Mouse (Mus musculus) small intestine, adult 2 months (tissue): Measurements from ENCODE around the gene Plekhg1. TPM values are rescaled to one million over a fixed set of nuclear protein-coding genes. Genes with fewer than 3 reads are reported as not detected.

Source experiments
- H3K27ac ChIP-seq: fragments of 200-500 bp; 2 replicates; pipeline ENCODE4 v1.5.1; 2012; ENCODE audit warnings: low read depth, low read length, control low read depth, inconsistent platforms; ENCODE audit not compliant: insufficient read depth
- H3K27me3 ChIP-seq: fragments of 200-500 bp; 2 replicates; pipeline ENCODE4 v1.6.1; 2012; ENCODE audit warnings: mild to moderate bottlenecking, moderate library complexity, low read length, inconsistent platforms; ENCODE audit not compliant: control insufficient read depth, insufficient read depth
- H3K36me3 ChIP-seq: fragments of 200-500 bp; 2 replicates; pipeline ENCODE4 v1.6.1; 2012; ENCODE audit warnings: mild to moderate bottlenecking, low read length, control low read depth, inconsistent platforms; ENCODE audit not compliant: control insufficient read depth, insufficient read depth
- H3K4me1 ChIP-seq: fragments of 200-500 bp; 2 replicates; pipeline ENCODE4 v1.6.1; 2012; ENCODE audit warnings: low read length, inconsistent platforms, mixed read lengths; ENCODE audit not compliant: control insufficient read depth, insufficient read depth, insufficient read length
- H3K4me3 ChIP-seq: fragments of 200-500 bp; 2 replicates; pipeline ENCODE4 v1.5.1; 2012; ENCODE audit warnings: low read depth, mild to moderate bottlenecking, control low read depth, inconsistent platforms, low read length, moderate library complexity
- CTCF ChIP-seq: fragments of 200-500 bp; IDR thresholded peaks from 2 replicates; pipeline ENCODE4 v1.5.1; 2012; ENCODE audit warnings: low read depth, mild to moderate bottlenecking, control low read depth, inconsistent platforms, low read length, moderate library complexity, mixed read lengths; ENCODE audit not compliant: insufficient replicate concordance, insufficient read length; ENCODE audit errors: extremely low read depth
- POLR2A ChIP-seq: fragments of 200-500 bp; IDR thresholded peaks from 2 replicates; pipeline ENCODE4 v1.6.1; 2012; ENCODE audit warnings: low read depth, mild to moderate bottlenecking, control low read depth, inconsistent platforms, low read length, moderate library complexity
- WGBS: fragments of 180-500 bp; shearing (Covaris S2); methylation state at CpG from one replicate; pipeline ENCODE4 v1.1.7; 2018; 5-methylcytosine and 5-hydroxymethylcytosine counted together
- polyA plus RNA-seq: library from polyadenylated mRNA; depleted of rRNA; stranded (reverse); fragments of >200 nt; gene quantifications from 2 replicates; pipeline ENCODE4 v1.2.3, GENCODE M21; 2012

The Plekhg1 gene
- polyA plus RNA-seq, 1 experiment = 1.7 TPM

DNA sequence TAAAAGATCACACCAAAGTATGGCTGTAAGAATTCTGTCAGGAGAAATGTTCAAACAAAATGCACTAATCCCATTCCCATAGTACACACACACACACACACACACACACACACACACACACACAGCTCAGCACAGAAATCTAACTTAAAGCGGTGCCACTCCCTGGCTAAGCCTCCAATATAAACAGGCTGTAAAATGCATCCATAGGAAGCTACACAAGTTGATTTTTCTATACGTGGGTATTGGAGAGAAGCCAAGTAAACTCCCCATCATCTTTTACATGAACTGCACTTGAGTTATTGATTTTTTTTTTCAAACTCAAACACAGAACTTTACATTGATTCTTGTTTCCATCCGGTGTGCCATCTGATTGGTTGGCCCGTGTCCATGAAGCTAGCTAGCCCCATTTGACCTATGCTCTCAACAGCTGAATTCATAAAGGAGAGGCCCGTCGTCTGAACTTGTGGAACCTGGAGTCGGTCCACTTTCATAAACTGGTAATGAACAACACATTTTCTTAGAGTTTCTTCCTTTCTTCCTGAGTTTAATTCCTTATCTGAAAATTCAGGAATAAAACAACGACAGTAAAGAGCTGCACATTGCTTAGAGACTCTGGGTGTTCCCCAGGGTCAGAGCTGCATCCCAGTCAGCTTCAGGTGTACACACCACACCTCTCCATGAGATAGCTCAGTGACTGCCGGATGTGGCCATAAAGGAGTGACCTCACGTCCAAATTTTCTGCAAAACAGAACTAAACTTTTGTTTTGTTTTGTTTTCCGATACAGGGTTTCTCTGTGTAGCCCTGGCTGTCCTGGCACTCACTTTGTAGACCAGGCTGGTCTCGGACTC, 39.7 kb upstream of the Plekhg1 start:
- Histone ChIP-seq H3K4me1 (peaks cover 5% of the 10 kb centered on the region; the same call in 1 of the 2 replicates), H3K27ac (peak overlapping the region; percentile 46; the same call in 1 of the 2 replicates), H3K4me3 (no peak overlapping the region), H3K27me3 (no peaks in the 10 kb centered on the region), H3K36me3 (no peaks in the 10 kb centered on the region)
- WGBS = 24% methylated on average over 12 of the region's 12 CpGs
- TF ChIP-seq CTCF (no peak), POLR2A (no peak)

DNA sequence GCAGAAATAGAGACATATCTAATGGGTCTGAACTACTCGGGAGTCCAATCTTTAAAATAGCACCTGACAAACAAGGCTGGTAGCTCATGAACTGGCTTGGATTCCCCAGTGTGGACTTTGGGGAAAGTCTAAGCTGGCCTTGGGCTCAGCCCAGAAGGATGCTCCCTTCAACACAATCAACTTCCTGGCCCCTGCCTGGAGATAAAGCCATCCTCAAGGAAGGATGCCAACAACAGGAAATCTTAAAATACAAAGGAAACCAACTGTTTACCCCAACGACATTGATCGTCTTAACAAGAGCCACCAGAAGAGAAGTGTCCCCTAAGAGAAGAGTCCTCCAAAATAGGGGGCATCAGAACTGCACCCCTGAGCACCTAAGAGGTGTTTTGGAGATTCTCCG, 38.3 kb upstream of the Plekhg1 start:
- WGBS = 75% methylated on average over 4 of the region's 4 CpGs
- H3K27me3 ChIP-seq = no peaks in the 10 kb centered on the region
- H3K4me1 ChIP-seq = peaks cover 5% of the 10 kb centered on the region; the same call in 1 of the 2 replicates
- no peaks in the 10 kb centered on the region for H3K36me3 ChIP-seq
- no peak for TF ChIP-seq CTCF
- TF ChIP-seq POLR2A = no peak
- no peak overlapping the region for H3K4me3 ChIP-seq
- no peak overlapping the region; the same call in 1 of the 2 replicates for H3K27ac ChIP-seq

DNA sequence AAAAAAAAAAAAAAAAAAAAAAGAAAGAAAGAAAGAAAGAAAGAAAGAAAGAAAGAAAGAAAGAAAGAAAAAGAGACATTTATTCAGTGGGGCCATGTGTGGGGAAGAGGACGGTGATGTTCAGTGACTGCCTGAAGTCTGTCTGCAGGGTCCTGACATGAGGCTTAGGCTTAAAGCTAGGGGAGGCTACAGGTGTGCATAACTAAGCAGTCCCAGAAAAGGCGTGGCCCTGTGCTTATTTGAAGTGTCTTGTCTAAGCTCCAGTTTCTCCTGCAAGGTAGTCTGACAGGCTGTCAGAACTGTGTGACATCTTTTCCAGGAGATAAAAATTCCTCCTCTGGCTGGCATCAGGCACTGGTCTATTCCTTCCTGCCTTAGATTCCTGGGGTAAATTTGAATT, 37.6 kb upstream of the Plekhg1 start:
- Histone ChIP-seq H3K27ac (no peak overlapping the region), H3K27me3 (no peaks in the 10 kb centered on the region), H3K36me3 (no peaks in the 10 kb centered on the region), H3K4me3 (no peak overlapping the region), H3K4me1 (peaks cover 5% of the 10 kb centered on the region; the same call in 1 of the 2 replicates)
- WGBS = 33% methylated on average over 2 of the region's 2 CpGs
- TF ChIP-seq POLR2A (no peak), CTCF (no peak)

DNA sequence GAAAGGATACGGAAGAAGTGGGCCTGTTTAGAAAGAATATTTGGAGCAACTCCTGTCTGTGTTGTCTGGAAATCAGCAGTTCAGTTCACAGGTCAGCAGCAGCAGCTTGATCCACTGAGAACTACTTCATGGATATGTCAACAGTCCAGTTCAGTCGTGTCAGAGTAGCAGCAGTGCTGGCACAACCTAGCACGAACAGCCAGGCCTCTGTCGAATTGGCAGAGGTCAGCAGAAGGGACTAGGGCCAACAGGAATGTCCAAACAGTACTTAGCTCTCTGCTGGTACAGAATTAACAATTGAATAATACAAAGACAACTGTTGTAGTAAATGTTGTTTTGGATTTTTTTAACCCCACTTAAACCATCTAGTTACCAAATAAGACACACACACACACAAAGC, 33.9 kb upstream of the Plekhg1 start:
- no peak overlapping the region for H3K27ac ChIP-seq
- H3K4me3 ChIP-seq = no peak overlapping the region
- no peaks in the 10 kb centered on the region for H3K27me3 ChIP-seq
- WGBS = 68% methylated on average over 4 of the region's 4 CpGs
- H3K4me1 ChIP-seq = peaks cover 5% of the 10 kb centered on the region; the same call in 1 of the 2 replicates
- no peaks in the 10 kb centered on the region for H3K36me3 ChIP-seq
- TF ChIP-seq CTCF = no peak
- TF ChIP-seq POLR2A = no peak

DNA sequence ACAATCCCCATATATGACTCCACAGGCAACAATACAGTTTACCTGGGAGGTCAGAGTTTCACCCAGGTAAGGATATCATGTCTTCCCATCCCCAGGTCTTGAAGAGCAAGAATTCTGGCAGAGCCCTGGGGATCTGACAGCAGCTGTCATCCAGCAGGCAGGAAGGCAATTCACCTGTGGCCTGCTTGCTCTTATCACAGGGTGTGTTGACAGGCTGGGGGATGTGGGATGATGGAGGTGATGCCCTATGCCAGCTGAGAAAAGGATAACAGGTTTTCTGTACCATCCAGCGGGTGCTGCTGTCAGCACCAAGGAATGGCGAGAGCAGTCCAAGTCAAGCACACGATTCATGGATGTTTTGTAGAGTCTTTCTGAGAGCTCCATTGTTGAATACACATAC, 30.1 kb upstream of the Plekhg1 start:
- Histone ChIP-seq H3K36me3 (no peaks in the 10 kb centered on the region), H3K27me3 (no peaks in the 10 kb centered on the region), H3K27ac (no peak overlapping the region), H3K4me3 (no peak overlapping the region), H3K4me1 (no peaks in the 10 kb centered on the region)
- TF ChIP-seq POLR2A (no peak), CTCF (no peak)
- 93% methylated on average over 3 of the region's 3 CpGs for WGBS

DNA sequence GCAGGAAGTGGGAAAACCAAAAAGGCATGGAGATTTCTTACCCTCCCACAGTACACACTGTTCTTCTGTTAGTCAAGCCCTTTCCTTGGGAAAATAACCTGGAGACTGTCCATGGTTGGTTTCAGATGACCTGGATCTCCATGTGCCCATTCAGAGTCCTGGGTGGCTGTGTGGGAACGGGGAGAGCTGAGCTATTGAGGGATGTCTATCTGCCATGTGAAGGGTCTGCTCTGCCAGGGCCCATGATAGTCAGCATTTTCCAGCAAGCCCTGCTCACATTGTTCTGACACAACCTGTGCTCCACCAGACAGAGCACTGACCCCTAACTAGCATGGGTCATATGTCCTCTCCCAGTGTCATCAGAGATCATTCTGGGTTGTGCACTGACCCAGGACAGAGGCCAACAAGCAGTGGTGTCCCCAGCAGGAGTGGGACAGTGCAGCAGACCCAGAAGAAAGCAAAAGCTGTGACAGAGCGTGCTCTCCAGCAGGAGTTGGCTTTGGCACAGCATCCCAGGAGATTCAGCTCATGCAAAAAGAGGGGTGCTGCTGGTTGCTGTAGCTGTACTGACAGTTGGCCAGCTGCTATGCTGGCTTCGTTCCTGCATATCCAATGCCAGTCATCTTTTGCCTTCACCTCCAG, 24.7 kb upstream of the Plekhg1 start:
- H3K4me1 ChIP-seq = peaks cover 3% of the 10 kb centered on the region; the same call in 1 of the 2 replicates
- no peaks in the 10 kb centered on the region for H3K36me3 ChIP-seq
- no peak for TF ChIP-seq POLR2A
- TF ChIP-seq CTCF = no peak
- no peak overlapping the region for H3K27ac ChIP-seq
- H3K27me3 ChIP-seq = no peaks in the 10 kb centered on the region
- H3K4me3 ChIP-seq = no peak overlapping the region
- WGBS = 92% methylated on average over 3 of the region's 3 CpGs

DNA sequence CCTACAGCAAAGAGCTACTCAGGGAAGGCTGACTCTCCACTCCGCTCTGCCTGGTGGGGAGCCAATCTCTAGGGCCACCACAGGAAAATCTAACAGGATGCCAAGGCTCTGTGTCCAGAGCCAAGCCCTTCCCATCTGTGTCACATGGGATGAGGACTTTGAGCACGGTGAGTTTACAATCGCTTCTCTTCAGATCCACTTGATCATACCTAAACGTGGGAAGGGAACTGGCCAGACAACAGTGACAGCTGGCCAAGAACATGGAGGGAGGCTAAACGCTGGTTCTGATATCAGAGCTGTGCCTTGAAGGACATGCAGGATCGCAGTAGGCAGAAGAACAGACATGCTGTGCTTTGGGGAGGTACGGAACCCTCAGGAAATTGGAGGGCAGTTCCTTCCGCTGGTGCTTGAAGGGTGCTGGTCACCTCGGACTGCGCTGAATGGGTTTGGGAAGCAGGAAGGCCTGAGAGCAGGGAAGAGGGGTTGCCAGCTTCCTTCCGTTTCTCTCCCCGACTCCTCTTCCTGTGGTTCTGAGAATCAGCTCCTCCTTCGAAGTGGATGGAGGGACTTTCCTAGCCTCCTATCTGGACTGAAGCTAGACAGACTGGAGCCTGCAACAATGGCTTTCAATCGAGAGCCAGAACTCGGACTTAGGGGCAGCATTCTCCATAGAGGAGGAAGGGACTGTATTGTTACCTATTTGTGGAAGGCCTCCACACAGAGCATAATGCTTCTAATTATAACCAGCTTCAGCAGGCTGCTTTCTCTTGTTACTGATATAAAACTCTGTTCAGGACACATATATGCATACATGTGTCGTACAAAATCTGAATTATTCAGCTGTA, 21.9 kb upstream of the Plekhg1 start:
- TF ChIP-seq CTCF = no peak
- no peak for TF ChIP-seq POLR2A
- Histone ChIP-seq H3K27ac (peak overlapping the region; percentile 24), H3K27me3 (no peaks in the 10 kb centered on the region), H3K36me3 (no peaks in the 10 kb centered on the region), H3K4me3 (peak overlapping the region; percentile 27), H3K4me1 (peaks cover 3% of the 10 kb centered on the region; the same call in 1 of the 2 replicates)
- 25% methylated on average over 16 of the region's 16 CpGs for WGBS
